Mouse (Mus musculus) liver, embryonic 16.5 days (tissue): ENCODE results near the gene Rere. TPM values are rescaled to one million over a fixed set of nuclear protein-coding genes. Genes with fewer than 3 reads are reported as not detected.
A peak's percentile ranks its signal among the peaks of the same experiment; 100 is the strongest.

Source experiments
- ATAC-seq: fragments of 200-750 bp; cut with Nextera tagmentation; 2 replicates; pipeline ENCODE4 v1.8.0; 2017; ENCODE audit warnings: low read depth, mild to moderate bottlenecking, moderate number of reproducible peaks, moderate library complexity
- H3K27ac ChIP-seq: fragments of 300-500 bp; sonication (generic); 2 replicates; pipeline ENCODE4 v1.5.1; 2014; ENCODE audit warnings: mild to moderate bottlenecking, low read length
- H3K27me3 ChIP-seq: fragments of 300-500 bp; sonication (generic); 2 replicates; pipeline ENCODE4 v1.6.1; 2014; ENCODE audit warnings: low read depth, low read length, mixed read lengths; ENCODE audit not compliant: control insufficient read depth, insufficient read depth
- H3K36me3 ChIP-seq: fragments of 300-500 bp; sonication (generic); 2 replicates; pipeline ENCODE4 v1.6.1; 2014; ENCODE audit warnings: mild to moderate bottlenecking; ENCODE audit not compliant: control insufficient read depth, insufficient read depth
- H3K4me1 ChIP-seq: fragments of 300-500 bp; sonication (generic); 2 replicates; pipeline ENCODE4 v1.6.1; 2014; ENCODE audit warnings: low read depth, low read length, mixed read lengths; ENCODE audit not compliant: control insufficient read depth
- H3K4me2 ChIP-seq: fragments of 300-500 bp; sonication (generic); 2 replicates; pipeline ENCODE4 v1.6.1; 2014; ENCODE audit warnings: low read depth, low read length, mixed read lengths
- H3K4me3 ChIP-seq: fragments of 300-500 bp; sonication (generic); 2 replicates; pipeline ENCODE4 v1.5.1; 2014; ENCODE audit warnings: low read depth, mild to moderate bottlenecking, low read length
- H3K9ac ChIP-seq: fragments of 300-500 bp; sonication (generic); 2 replicates; pipeline ENCODE4 v1.6.1; 2014; ENCODE audit warnings: low read depth, low read length
- H3K9me3 ChIP-seq: fragments of 300-500 bp; sonication (generic); replicated peaks from 2 replicates; pipeline ENCODE4 v1.6.1; 2016; ENCODE audit warnings: low read length; ENCODE audit not compliant: control insufficient read depth
- WGBS: fragments of 180-500 bp; shearing (Covaris S2); extraction: QIAGEN DNeasy Blood & Tissue Kit; methylation state at CpG from one replicate; pipeline ENCODE4 v1.1.7; 2014; ENCODE audit not compliant: insufficient replicate concordance; 5-methylcytosine and 5-hydroxymethylcytosine counted together
- polyA plus RNA-seq: library from polyadenylated mRNA; unstranded; fragments of >200 nt; fragmentation: Nextera tagmentation; extraction: Ambion mirVana; gene quantifications from 2 replicates; pipeline ENCODE4 v1.2.1, GENCODE M21; 2015

Rere gene
- polyA plus RNA-seq, 1 experiment from 2014 or later, result 6.8 TPM

GRCm38 (mm10) chr4:150461427-150462189, 180.2 kb downstream of the Rere start:
- Histone ChIP-seq H3K36me3 (no peaks in the 10 kb centered on the region), H3K27ac (peak overlapping the region; percentile 72), H3K9ac (peak overlapping the region; percentile 11; the same call in 1 of the 2 replicates), H3K4me3 (no peak overlapping the region), H3K9me3 (no peaks in the 10 kb centered on the region), H3K4me1 (peaks cover 51% of the 10 kb centered on the region), H3K4me2 (peak overlapping the region; percentile 36), H3K27me3 (no peaks in the 10 kb centered on the region)
- ATAC-seq, result peak; percentile 82
- WGBS, result 11% methylated on average over 6 of the region's 6 CpGs

GRCm38 (mm10) chr4:150462367-150462766, 180.9 kb downstream of the Rere start:
- WGBS, result 56% methylated on average over 4 of the region's 4 CpGs
- no peaks in the 10 kb centered on the region for H3K9me3 ChIP-seq
- 0 out of 2 replicates have a peak overlapping the region, but pooled peaks have one; percentile 9 for H3K27ac ChIP-seq
- no peaks in the 10 kb centered on the region for H3K27me3 ChIP-seq
- H3K4me1 ChIP-seq, result peaks cover 48% of the 10 kb centered on the region
- no peak overlapping the region for H3K4me3 ChIP-seq
- H3K4me2 ChIP-seq, result no peak overlapping the region
- no peaks in the 10 kb centered on the region for H3K36me3 ChIP-seq
- ATAC-seq, result no peak
- no peak overlapping the region for H3K9ac ChIP-seq

GRCm38 (mm10) chr4:150465759-150466158, 184.3 kb downstream of the Rere start:
- no peak overlapping the region for H3K27ac ChIP-seq
- peaks cover 22% of the 10 kb centered on the region for H3K4me1 ChIP-seq
- no peaks in the 10 kb centered on the region for H3K27me3 ChIP-seq
- WGBS, result 43% methylated on average over 4 of the region's 4 CpGs
- no peak for ATAC-seq
- no peak overlapping the region for H3K4me2 ChIP-seq
- no peak overlapping the region for H3K4me3 ChIP-seq
- H3K9me3 ChIP-seq, result no peaks in the 10 kb centered on the region
- no peak overlapping the region for H3K9ac ChIP-seq
- H3K36me3 ChIP-seq, result no peaks in the 10 kb centered on the region

GRCm38 (mm10) chr4:150469274-150469673, 187.8 kb downstream of the Rere start:
- Histone ChIP-seq H3K27ac (no peak overlapping the region), H3K36me3 (no peaks in the 10 kb centered on the region), H3K4me3 (no peak overlapping the region), H3K9ac (no peak overlapping the region), H3K27me3 (no peaks in the 10 kb centered on the region), H3K4me1 (peaks cover 4% of the 10 kb centered on the region), H3K9me3 (no peaks in the 10 kb centered on the region), H3K4me2 (no peak overlapping the region)
- peak; percentile 42; the same call in 1 of the 2 replicates for ATAC-seq
- 79% methylated on average over 10 of the region's 10 CpGs for WGBS

GRCm38 (mm10) chr4:150470674-150471328, 189.4 kb downstream of the Rere start:
- H3K36me3 ChIP-seq, result no peaks in the 10 kb centered on the region
- H3K4me1 ChIP-seq, result peaks cover 4% of the 10 kb centered on the region

GRCm38 (mm10) chr4:150472751-150473436, 191.4 kb downstream of the Rere start:
- H3K27me3 ChIP-seq, result no peaks in the 10 kb centered on the region
- peak overlapping the region; percentile 14; the same call in 1 of the 2 replicates for H3K27ac ChIP-seq
- no peak overlapping the region for H3K9ac ChIP-seq
- no peak overlapping the region for H3K4me3 ChIP-seq
- H3K4me1 ChIP-seq, result peaks cover 3% of the 10 kb centered on the region
- H3K4me2 ChIP-seq, result no peak overlapping the region
- no peak for ATAC-seq
- H3K9me3 ChIP-seq, result no peaks in the 10 kb centered on the region
- H3K36me3 ChIP-seq, result no peaks in the 10 kb centered on the region
- 26% methylated on average over 10 of the region's 10 CpGs for WGBS

More at GRCm38 (mm10) chr4:150470674-150471328, 189.4 kb downstream of the Rere start:
- no peak overlapping the region for H3K4me3 ChIP-seq
- no peak overlapping the region for H3K9ac ChIP-seq
- H3K27ac ChIP-seq, result no peak overlapping the region
- no peak overlapping the region for H3K4me2 ChIP-seq
- peak; percentile 44; the same call in 1 of the 2 replicates for ATAC-seq
- WGBS, result 36% methylated on average over 4 of the region's 4 CpGs
- H3K9me3 ChIP-seq, result no peaks in the 10 kb centered on the region
- H3K27me3 ChIP-seq, result no peaks in the 10 kb centered on the region

GRCm38 (mm10) chr4:150473437-150474070, 192.1 kb downstream of the Rere start:
- ATAC-seq, result no peak
- WGBS, result 68% methylated on average over 4 of the region's 4 CpGs
- Histone ChIP-seq H3K4me2 (no peak overlapping the region), H3K36me3 (no peaks in the 10 kb centered on the region), H3K4me1 (peaks cover 7% of the 10 kb centered on the region), H3K9ac (no peak overlapping the region), H3K27ac (no peak overlapping the region; the same call in 1 of the 2 replicates), H3K9me3 (no peaks in the 10 kb centered on the region), H3K27me3 (no peaks in the 10 kb centered on the region), H3K4me3 (no peak overlapping the region)

- H3K9me3 ChIP-seq, result no peaks in the 10 kb centered on the region
- H3K4me2 ChIP-seq, result no peak overlapping the region
- no peaks in the 10 kb centered on the region for H3K27me3 ChIP-seq
- H3K4me1 ChIP-seq, result peaks cover 7% of the 10 kb centered on the region
- no peak for ATAC-seq
- no peak overlapping the region for H3K4me3 ChIP-seq
- no peaks in the 10 kb centered on the region for H3K36me3 ChIP-seq
- no peak overlapping the region for H3K27ac ChIP-seq
- H3K9ac ChIP-seq, result no peak overlapping the region
- WGBS, result 77% methylated on average over 7 of the region's 7 CpGs
These were observed 192.6 kb downstream of the Rere start for GRCm38 (mm10) chr4:150474086-150474485.
